Mouse (Mus musculus) liver, embryonic 12.5 days (tissue): ENCODE data around the gene Kctd12b. TPM values are rescaled to one million over a fixed set of nuclear protein-coding genes. Genes with fewer than 3 reads are reported as not detected.

ENCODE experiments used
- ATAC-seq: fragments of 200-750 bp; cut with Nextera tagmentation; 2 replicates; pipeline ENCODE4 v1.8.0; 2017; ENCODE audit warnings: moderate number of reproducible peaks, mild to moderate bottlenecking, moderate library complexity
- H3K27ac ChIP-seq: fragments of 300-500 bp; sonication (generic); 2 replicates; pipeline ENCODE4 v1.5.1; 2016; ENCODE audit warnings: mild to moderate bottlenecking
- H3K27me3 ChIP-seq: fragments of 300-500 bp; sonication (generic); replicated peaks from 2 replicates; pipeline ENCODE4 v1.6.1; 2016; ENCODE audit warnings: mild to moderate bottlenecking, moderate library complexity
- H3K36me3 ChIP-seq: fragments of 300-500 bp; sonication (generic); 2 replicates; pipeline ENCODE4 v1.6.1; 2016; ENCODE audit warnings: mild to moderate bottlenecking, moderate library complexity
- H3K4me1 ChIP-seq: fragments of 300-500 bp; sonication (generic); 2 replicates; pipeline ENCODE4 v1.6.1; 2016
- H3K4me2 ChIP-seq: fragments of 300-500 bp; sonication (generic); 2 replicates; pipeline ENCODE4 v1.6.1; 2016; ENCODE audit warnings: mild to moderate bottlenecking, moderate library complexity
- H3K4me3 ChIP-seq: fragments of 300-500 bp; sonication (generic); 2 replicates; pipeline ENCODE4 v1.5.1; 2016; ENCODE audit warnings: mild to moderate bottlenecking, moderate library complexity
- H3K9ac ChIP-seq: fragments of 300-500 bp; sonication (generic); 2 replicates; pipeline ENCODE4 v1.6.1; 2016; ENCODE audit warnings: mild to moderate bottlenecking, moderate library complexity
- H3K9me3 ChIP-seq: fragments of 300-500 bp; sonication (generic); replicated peaks from 2 replicates; pipeline ENCODE4 v1.6.1; 2016; ENCODE audit warnings: mild to moderate bottlenecking, moderate library complexity
- WGBS: fragments of 180-500 bp; shearing (Covaris S2); methylation state at CpG from one replicate; pipeline ENCODE4 v1.1.7; 2016; ENCODE audit not compliant: insufficient replicate concordance; 5-methylcytosine and 5-hydroxymethylcytosine counted together
- polyA plus RNA-seq: library from polyadenylated mRNA; unstranded; fragments of >200 nt; fragmentation: Nextera tagmentation; extraction: Ambion mirVana; gene quantifications from 2 replicates; pipeline ENCODE4 v1.2.1, GENCODE M21; 2016

Kctd12b gene
- polyA plus RNA-seq, 1 experiment from 2014 or later, result 0.81 TPM

- H3K36me3 ChIP-seq, result no peaks in the 10 kb centered on the region
- no peak overlapping the region for H3K4me3 ChIP-seq
- no peak for ATAC-seq
These were observed 55.6 kb downstream of the Kctd12b start for GRCm38 (mm10) chrX:153640615-153641014.

GRCm38 (mm10) chrX:153636247-153636646 is 59.9 kb downstream of the Kctd12b start:
- 0% methylated on average over 1 of the region's 1 CpGs for WGBS
- H3K4me2 ChIP-seq, result no peak overlapping the region
- no peak for ATAC-seq

More at GRCm38 (mm10) chrX:153640615-153641014, 55.6 kb downstream of the Kctd12b start:
- WGBS, result 37% methylated on average over 3 of the region's 3 CpGs
- no peak overlapping the region for H3K27ac ChIP-seq
- H3K4me2 ChIP-seq, result no peak overlapping the region
- H3K9ac ChIP-seq, result no peak overlapping the region
- no peaks in the 10 kb centered on the region for H3K27me3 ChIP-seq
- H3K4me1 ChIP-seq, result no peaks in the 10 kb centered on the region
- no peaks in the 10 kb centered on the region for H3K9me3 ChIP-seq

More at GRCm38 (mm10) chrX:153636247-153636646, 59.9 kb downstream of the Kctd12b start:
- Histone ChIP-seq H3K9ac (no peak overlapping the region), H3K4me1 (no peaks in the 10 kb centered on the region), H3K27ac (no peak overlapping the region), H3K27me3 (no peaks in the 10 kb centered on the region), H3K9me3 (no peaks in the 10 kb centered on the region), H3K4me3 (no peak overlapping the region), H3K36me3 (no peaks in the 10 kb centered on the region)

Other genes starting within 250 kb of the Kctd12b start
- 7.6 and 7.9 TPM in 2 replicates for gene Ubqln2, start 198.2 kb downstream of the Kctd12b start, polyA plus RNA-seq
- gene Cypt3, start 137.8 kb downstream of the Kctd12b start, polyA plus RNA-seq, result not detected in 2 replicates
- gene Nbdy, start 27.2 kb upstream of the Kctd12b start, polyA plus RNA-seq, result 24.5 and 26.5 TPM in 2 replicates
- gene Spin2c, start 135.8 kb upstream of the Kctd12b start, polyA plus RNA-seq, result 5.0 and 5.6 TPM in 2 replicates